Mouse (Mus musculus) liver, embryonic 13.5 days (tissue): Measurements from ENCODE around the gene Elane. TPM values are rescaled to one million over a fixed set of nuclear protein-coding genes. Genes with fewer than 3 reads are reported as not detected.

ENCODE experiments used
- ATAC-seq: fragments of 200-750 bp; cut with Nextera tagmentation; 2 replicates; pipeline ENCODE4 v1.8.0; 2017; ENCODE audit warnings: low read depth, mild to moderate bottlenecking, moderate number of reproducible peaks, moderate library complexity
- DNase-seq: peaks from one replicate; pipeline ENCODE4 v3.0.0; 2022
- H3K27ac ChIP-seq: fragments of 300-500 bp; sonication (generic); 2 replicates; pipeline ENCODE4 v1.5.1; 2015; ENCODE audit warnings: moderate library complexity, mild to moderate bottlenecking, inconsistent platforms
- H3K27me3 ChIP-seq: fragments of 300-500 bp; sonication (generic); 2 replicates; pipeline ENCODE4 v1.6.1; 2015; ENCODE audit warnings: mild to moderate bottlenecking, inconsistent platforms
- H3K36me3 ChIP-seq: fragments of 300-500 bp; sonication (generic); 2 replicates; pipeline ENCODE4 v1.6.1; 2015; ENCODE audit warnings: mild to moderate bottlenecking, inconsistent platforms
- H3K4me1 ChIP-seq: fragments of 300-500 bp; sonication (generic); replicated peaks from 2 replicates; pipeline ENCODE4 v1.6.1; 2015; ENCODE audit warnings: inconsistent platforms
- H3K4me2 ChIP-seq: fragments of 300-500 bp; sonication (generic); 2 replicates; pipeline ENCODE4 v1.6.1; 2015; ENCODE audit warnings: inconsistent platforms, mild to moderate bottlenecking, moderate library complexity
- H3K4me3 ChIP-seq: fragments of 300-500 bp; sonication (generic); replicated peaks from 2 replicates; pipeline ENCODE4 v1.5.1; 2015; ENCODE audit warnings: mild to moderate bottlenecking, inconsistent platforms
- H3K9ac ChIP-seq: fragments of 300-500 bp; sonication (generic); 2 replicates; pipeline ENCODE4 v1.6.1; 2015; ENCODE audit warnings: mild to moderate bottlenecking, inconsistent platforms
- H3K9me3 ChIP-seq: fragments of 300-500 bp; sonication (generic); replicated peaks from 2 replicates; pipeline ENCODE4 v1.6.1; 2016; ENCODE audit warnings: inconsistent platforms
- WGBS: fragments of 180-500 bp; shearing (Covaris S2); methylation state at CpG from one replicate; pipeline ENCODE4 v1.1.7; 2015; ENCODE audit not compliant: insufficient replicate concordance; 5-methylcytosine and 5-hydroxymethylcytosine counted together
- microRNA-seq: library from miRNA; unstranded; fragments of <30 nt; microRNA quantifications from one replicate; pipeline ENCODE4, GENCODE M21; 2016
- polyA plus RNA-seq: library from polyadenylated mRNA; unstranded; fragments of >200 nt; fragmentation: Nextera tagmentation; extraction: Ambion mirVana; gene quantifications from 2 replicates; pipeline ENCODE4 v1.2.1, GENCODE M21; 2015

Gene Elane
- polyA plus RNA-seq, 1 experiment from 2014 or later, result 59.3 TPM

DNA sequence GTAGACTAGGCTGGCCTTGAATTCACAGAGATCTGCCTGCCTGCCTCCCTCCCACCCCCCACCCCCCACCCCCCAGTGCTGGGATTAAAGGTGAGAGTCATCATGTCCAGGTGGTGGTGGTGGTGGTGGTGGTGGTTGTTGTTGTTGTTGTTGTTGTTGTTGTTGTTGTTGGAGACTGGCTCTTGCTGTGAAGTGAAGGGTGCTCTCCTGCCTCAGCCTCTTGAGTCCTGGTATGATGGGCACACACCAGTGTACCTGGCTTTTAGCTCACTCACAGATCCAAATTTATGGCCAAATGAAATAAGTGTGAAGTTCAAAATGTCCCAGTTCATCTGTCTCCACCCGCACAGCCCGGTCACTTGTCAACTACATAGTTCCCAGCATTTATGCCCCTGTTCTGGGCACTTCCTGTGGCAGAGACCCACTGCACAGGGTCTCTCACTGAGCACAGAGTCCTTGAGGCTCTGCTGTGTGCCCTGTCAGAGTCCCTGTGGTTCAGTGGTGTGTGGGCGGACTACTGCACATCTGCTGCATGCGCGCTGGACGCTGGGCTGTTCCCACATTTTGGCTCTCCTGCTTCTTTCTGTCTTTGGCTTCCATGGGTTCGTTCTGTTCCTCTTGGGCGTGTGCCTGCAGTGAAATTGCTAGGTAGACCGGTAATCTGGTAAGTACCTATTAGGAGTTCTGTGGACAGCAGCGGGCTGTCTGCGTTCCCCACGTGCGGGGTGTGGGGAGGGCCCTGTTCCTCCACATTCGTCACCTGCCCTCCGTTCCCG is 48.9 kb downstream of the Elane start:
- Histone ChIP-seq H3K27ac (peak overlapping the region; percentile 10; the same call in 1 of the 2 replicates), H3K36me3 (peaks cover 65% of the 10 kb centered on the region), H3K27me3 (no peaks in the 10 kb centered on the region), H3K9me3 (no peaks in the 10 kb centered on the region), H3K4me2 (no peak overlapping the region), H3K4me3 (no peak overlapping the region), H3K4me1 (peaks cover 98% of the 10 kb centered on the region), H3K9ac (no peak overlapping the region)
- DNase-seq (no peak), ATAC-seq (no peak)
- WGBS, result 84% methylated on average over 16 of the region's 16 CpGs

GRCm38 (mm10) chr10:79936284-79936910 is 50.4 kb downstream of the Elane start:
- WGBS, result 61% methylated on average over 10 of the region's 10 CpGs
- Histone ChIP-seq H3K4me3 (no peak overlapping the region), H3K36me3 (peaks cover 57% of the 10 kb centered on the region), H3K4me2 (peak overlapping the region; percentile 19; the same call in 1 of the 2 replicates), H3K4me1 (peaks cover 99% of the 10 kb centered on the region), H3K9me3 (no peaks in the 10 kb centered on the region), H3K27ac (peak overlapping the region; percentile 75), H3K9ac (no peak overlapping the region), H3K27me3 (no peaks in the 10 kb centered on the region)
- ATAC-seq, result no peak
- no peak for DNase-seq

- Histone ChIP-seq H3K9me3 (no peaks in the 10 kb centered on the region), H3K4me2 (peak overlapping the region; percentile 19; the same call in 1 of the 2 replicates), H3K9ac (peak overlapping the region; percentile 13; the same call in 1 of the 2 replicates), H3K36me3 (peaks cover 54% of the 10 kb centered on the region), H3K4me3 (no peak overlapping the region), H3K27me3 (no peaks in the 10 kb centered on the region), H3K27ac (peak overlapping the region; percentile 75), H3K4me1 (peaks cover 98% of the 10 kb centered on the region)
- ATAC-seq (0 out of 2 replicates have a peak, but pooled peaks have one; percentile 7), DNase-seq (no peak)
- 61% methylated on average over 27 of the region's 27 CpGs for WGBS
Observed at GRCm38 (mm10) chr10:79936911-79937441, 50.9 kb downstream of the Elane start.

Small RNA genes lying within 50 kb of the gene (microRNA-seq; reads per million reads assigned to microRNA genes)
- not detected for gene Mir6910

Other genes starting within 250 kb of the Elane start
- 0.28 and 0.29 TPM in 2 replicates for gene Shc2, start 248.3 kb upstream of the Elane start, polyA plus RNA-seq
- gene Odf3l2, start 240.5 kb upstream of the Elane start, polyA plus RNA-seq, result not detected in 2 replicates
- 0.24 and 0.27 TPM in 2 replicates for gene Madcam1, start 221.7 kb upstream of the Elane start, polyA plus RNA-seq
- gene Tpgs1, start 216.9 kb upstream of the Elane start, polyA plus RNA-seq, result 25.3 and 27.5 TPM in 2 replicates
- gene Cdc34, start 204.1 kb upstream of the Elane start, polyA plus RNA-seq, result 164 and 166 TPM in 2 replicates
- 0.22 and 0.32 TPM in 2 replicates for gene Gzmm, start 197.2 kb upstream of the Elane start, polyA plus RNA-seq
- gene Bsg, start 181.8 kb upstream of the Elane start, polyA plus RNA-seq, result 903 and 946 TPM in 2 replicates
- gene Hcn2, start 169.6 kb upstream of the Elane start, polyA plus RNA-seq, result not detected in 2 replicates
- gene Polrmt, start 139.7 kb upstream of the Elane start, polyA plus RNA-seq, result 20.0 and 20.8 TPM in 2 replicates
- not detected in 2 replicates for gene Fgf22, start 131.2 kb upstream of the Elane start, polyA plus RNA-seq
- 43.7 and 48.5 TPM in 2 replicates for gene Rnf126, start 119.3 kb upstream of the Elane start, polyA plus RNA-seq
- gene Fstl3, start 109.0 kb upstream of the Elane start, polyA plus RNA-seq, result 0.58 and 0.68 TPM in 2 replicates
- gene Prss57, start 95.3 kb upstream of the Elane start, polyA plus RNA-seq, result 2.6 and 3.2 TPM in 2 replicates
- 7.1 and 7.4 TPM in 2 replicates for gene Palm, start 92.7 kb upstream of the Elane start, polyA plus RNA-seq
- 0.25 and 0.75 TPM in 2 replicates for gene Misp, start 65.3 kb upstream of the Elane start, polyA plus RNA-seq
- 136 and 175 TPM in 2 replicates for gene Ptbp1, start 31.8 kb upstream of the Elane start, polyA plus RNA-seq
- gene Prtn3, start 11.8 kb upstream of the Elane start, polyA plus RNA-seq, result 54.8 and 64.6 TPM in 2 replicates
- 5.7 and 5.8 TPM in 2 replicates for gene Plppr3, start 11.6 kb upstream of the Elane start, polyA plus RNA-seq
- gene Cfd, start 4.6 kb downstream of the Elane start, polyA plus RNA-seq, result not detected in 2 replicates
- 16.9 and 19.0 TPM in 2 replicates for gene Med16, start 22.7 kb downstream of the Elane start, polyA plus RNA-seq
- 11.3 TPM in 1 of 2 replicates, not detected in the other for gene Gm26602, start 24.6 kb downstream of the Elane start, polyA plus RNA-seq
- gene Kiss1r, start 30.7 kb downstream of the Elane start, polyA plus RNA-seq, result 0.19 and 0.28 TPM in 2 replicates
- 63.0 and 63.8 TPM in 2 replicates for gene R3hdm4, start 35.0 kb downstream of the Elane start, polyA plus RNA-seq
- 5.4 and 5.7 TPM in 2 replicates for gene Arid3a, start 40.8 kb downstream of the Elane start, polyA plus RNA-seq
- 78.2 and 83.0 TPM in 2 replicates for gene Wdr18, start 73.9 kb downstream of the Elane start, polyA plus RNA-seq
- 0.07 and 0.10 TPM in 2 replicates for gene Grin3b, start 84.5 kb downstream of the Elane start, polyA plus RNA-seq
- gene Tmem259, start 98.1 kb downstream of the Elane start, polyA plus RNA-seq, result 8.2 TPM in 2 replicates
- 45.8 and 49.6 TPM in 2 replicates for gene Cnn2, start 102.3 kb downstream of the Elane start, polyA plus RNA-seq
- gene Abca7, start 110.2 kb downstream of the Elane start, polyA plus RNA-seq, result 6.3 and 7.4 TPM in 2 replicates
- 14.3 and 14.9 TPM in 2 replicates for gene Arhgap45, start 130.4 kb downstream of the Elane start, polyA plus RNA-seq
- 120 and 122 TPM in 2 replicates for gene Polr2e, start 153.5 kb downstream of the Elane start, polyA plus RNA-seq
- gene Gpx4, start 160.9 kb downstream of the Elane start, polyA plus RNA-seq, result 677 TPM in 2 replicates
- 9.2 and 9.9 TPM in 2 replicates for gene Sbno2, start 219.3 kb downstream of the Elane start, polyA plus RNA-seq
- 16.2 and 18.3 TPM in 2 replicates for gene Stk11, start 229.6 kb downstream of the Elane start, polyA plus RNA-seq